Mouse (Mus musculus) heart, embryonic 11.5 days (tissue): ENCODE measurements around the gene Olfr690. TPM values are rescaled to one million over a fixed set of nuclear protein-coding genes. Genes with fewer than 3 reads are reported as not detected.

Experiments
- polyA plus RNA-seq: library from polyadenylated mRNA; unstranded; fragments of >200 nt; fragmentation: Nextera tagmentation; extraction: Ambion mirVana; gene quantifications from 2 replicates; pipeline ENCODE4 v1.2.1, GENCODE M21; 2014

Olfr690 gene
- polyA plus RNA-seq, 1 experiment from 2014 or later: not detected

Other genes with a start within 250 kb of the Olfr690 start
- not detected in 2 replicates for gene Olfr680-ps1, start 241.3 kb downstream of the Olfr690 start, polyA plus RNA-seq
- gene Olfr681, start 217.3 kb downstream of the Olfr690 start, polyA plus RNA-seq: not detected in 2 replicates
- not detected in 2 replicates for gene Olfr683, start 187.1 kb downstream of the Olfr690 start, polyA plus RNA-seq
- not detected in 2 replicates for gene Olfr684, start 170.5 kb downstream of the Olfr690 start, polyA plus RNA-seq
- gene Olfr685, start 148.1 kb downstream of the Olfr690 start, polyA plus RNA-seq: not detected in 2 replicates
- not detected in 2 replicates for gene Olfr686, start 126.6 kb downstream of the Olfr690 start, polyA plus RNA-seq
- not detected in 2 replicates for gene Olfr688, start 46.0 kb downstream of the Olfr690 start, polyA plus RNA-seq
- not detected in 2 replicates for gene Olfr689, start 22.9 kb downstream of the Olfr690 start, polyA plus RNA-seq
- not detected in 2 replicates for gene Olfr691, start 8.2 kb upstream of the Olfr690 start, polyA plus RNA-seq
- not detected in 2 replicates for gene Olfr692, start 34.1 kb upstream of the Olfr690 start, polyA plus RNA-seq
- gene Gm5901, start 40.9 kb upstream of the Olfr690 start, polyA plus RNA-seq: not detected in 2 replicates
- gene Fam160a2, start 66.0 kb upstream of the Olfr690 start, polyA plus RNA-seq: 29.7 and 30.6 TPM in 2 replicates
- gene Cnga4, start 70.5 kb upstream of the Olfr690 start, polyA plus RNA-seq: not detected in 2 replicates
- 0.16 TPM in 1 of 2 replicates, not detected in the other for gene Cckbr, start 91.6 kb upstream of the Olfr690 start, polyA plus RNA-seq
- 71.2 and 74.7 TPM in 2 replicates for gene Cavin3, start 148.2 kb upstream of the Olfr690 start, polyA plus RNA-seq
- gene Smpd1, start 220.3 kb upstream of the Olfr690 start, polyA plus RNA-seq: 53.8 and 62.2 TPM in 2 replicates
- gene Apbb1, start 247.5 kb upstream of the Olfr690 start, polyA plus RNA-seq: 43.5 and 49.7 TPM in 2 replicates